Mouse (Mus musculus): ENCODE measurements at regions not wholly inside any gene's neighbourhood (a gene's known extent, or its start where the extent isn't known, plus 50 kb on each side); places are given as distances from the start of the nearest gene placed in this dataset.
A peak's percentile ranks its signal among the peaks of the same experiment; 100 is the strongest.

DNA sequence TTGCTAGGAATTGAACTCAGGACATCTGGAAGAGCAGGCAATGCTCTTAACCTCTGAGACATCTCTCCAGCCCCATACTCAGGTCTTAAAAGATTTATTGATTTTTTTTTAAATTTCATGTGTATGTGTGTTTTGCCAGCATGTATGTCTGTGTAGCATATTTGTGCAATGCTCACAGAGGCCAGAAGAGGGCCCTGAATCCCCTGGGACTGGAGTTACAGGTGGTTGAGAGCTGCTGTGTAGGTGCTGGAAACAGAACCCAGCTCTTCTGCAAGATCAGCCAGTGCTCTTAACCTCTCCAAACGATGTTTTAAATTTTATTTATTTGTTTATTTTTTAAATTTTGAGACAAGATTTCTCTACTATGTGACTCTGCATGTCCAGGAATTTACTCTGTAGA lies 78.9 kb downstream of the Qrsl1 start:
- no peak for ATAC-seq
- no peaks in the 10 kb centered on the region for H3K9me3 ChIP-seq (ENCODE audit: low read length)
- DNase-seq: no peak
- no peak overlapping the region for H3K4me2 ChIP-seq (ENCODE audit: low read depth, low read length)
- H3K4me3 ChIP-seq (ENCODE audit: low read depth, low read length): no peak overlapping the region
- H3K27ac ChIP-seq (ENCODE audit: low read depth): no peak overlapping the region
- H3K36me3 ChIP-seq (replicated peaks; ENCODE audit: insufficient read depth, low read length): no peaks in the 10 kb centered on the region
- no peak overlapping the region for H3K9ac ChIP-seq (replicated peaks)
- TF ChIP-seq EP300 (IDR thresholded peaks at IDR 0.05; ENCODE audit: low read depth) (no peak), CTCF (IDR thresholded peaks at IDR 0.05; ENCODE audit: low read depth) (peak; percentile 39)
- H3K4me1 ChIP-seq (ENCODE audit: insufficient read depth): 0 out of 2 replicates have a peak, but pooled peaks cover 3% of the 10 kb centered on the region
- no peaks in the 10 kb centered on the region for H3K27me3 ChIP-seq (ENCODE audit: insufficient read depth, low read length)
- 66% methylated on average over 1 of the region's 1 CpGs for WGBS (ENCODE audit: insufficient replicate concordance)

DNA sequence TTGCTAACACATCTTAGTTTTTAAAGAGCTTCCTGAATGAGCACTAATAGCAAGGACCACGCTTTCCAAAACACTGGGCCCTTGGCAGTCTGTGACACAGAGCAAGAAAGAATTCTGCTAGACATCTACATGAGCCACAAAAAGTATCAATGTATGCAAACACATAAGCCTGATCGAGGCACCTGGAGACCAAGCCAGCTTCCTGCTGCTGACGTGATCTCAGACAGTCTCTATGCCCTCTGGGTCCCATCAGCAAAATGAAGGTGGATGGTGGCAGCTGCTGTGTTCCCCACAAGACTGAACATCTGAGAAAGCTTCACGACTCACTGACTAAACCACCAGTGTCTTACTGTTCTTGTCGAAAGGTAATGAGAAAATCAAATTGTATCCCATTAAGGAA lies 77.5 kb downstream of the Qrsl1 start:
- no peak overlapping the region for H3K4me3 ChIP-seq (ENCODE audit: low read depth, low read length)
- no peaks in the 10 kb centered on the region for H3K9me3 ChIP-seq (ENCODE audit: low read length)
- H3K27ac ChIP-seq (ENCODE audit: low read depth): no peak overlapping the region
- no peaks in the 10 kb centered on the region for H3K4me1 ChIP-seq (ENCODE audit: insufficient read depth)
- no peak overlapping the region for H3K9ac ChIP-seq (replicated peaks)
- ATAC-seq: no peak
- DNase-seq: no peak
- H3K36me3 ChIP-seq (replicated peaks; ENCODE audit: insufficient read depth, low read length): no peaks in the 10 kb centered on the region
- no peak overlapping the region for H3K4me2 ChIP-seq (ENCODE audit: low read depth, low read length)
- 69% methylated on average over 5 of the region's 5 CpGs for WGBS (ENCODE audit: insufficient replicate concordance)
- no peaks in the 10 kb centered on the region for H3K27me3 ChIP-seq (ENCODE audit: insufficient read depth, low read length)
- no peak for TF ChIP-seq CTCF (IDR thresholded peaks at IDR 0.05; ENCODE audit: low read depth)
- no peak for TF ChIP-seq EP300 (IDR thresholded peaks at IDR 0.05; ENCODE audit: low read depth)
